Mouse (Mus musculus): Measurements from ENCODE around the gene Trim65.
"Not testable (repeated sequence)": the region's sequence is repeated elsewhere in the genome, so short reads cannot be mapped to it uniquely, and the experiment has no call there.

The Trim65 gene

DNA sequence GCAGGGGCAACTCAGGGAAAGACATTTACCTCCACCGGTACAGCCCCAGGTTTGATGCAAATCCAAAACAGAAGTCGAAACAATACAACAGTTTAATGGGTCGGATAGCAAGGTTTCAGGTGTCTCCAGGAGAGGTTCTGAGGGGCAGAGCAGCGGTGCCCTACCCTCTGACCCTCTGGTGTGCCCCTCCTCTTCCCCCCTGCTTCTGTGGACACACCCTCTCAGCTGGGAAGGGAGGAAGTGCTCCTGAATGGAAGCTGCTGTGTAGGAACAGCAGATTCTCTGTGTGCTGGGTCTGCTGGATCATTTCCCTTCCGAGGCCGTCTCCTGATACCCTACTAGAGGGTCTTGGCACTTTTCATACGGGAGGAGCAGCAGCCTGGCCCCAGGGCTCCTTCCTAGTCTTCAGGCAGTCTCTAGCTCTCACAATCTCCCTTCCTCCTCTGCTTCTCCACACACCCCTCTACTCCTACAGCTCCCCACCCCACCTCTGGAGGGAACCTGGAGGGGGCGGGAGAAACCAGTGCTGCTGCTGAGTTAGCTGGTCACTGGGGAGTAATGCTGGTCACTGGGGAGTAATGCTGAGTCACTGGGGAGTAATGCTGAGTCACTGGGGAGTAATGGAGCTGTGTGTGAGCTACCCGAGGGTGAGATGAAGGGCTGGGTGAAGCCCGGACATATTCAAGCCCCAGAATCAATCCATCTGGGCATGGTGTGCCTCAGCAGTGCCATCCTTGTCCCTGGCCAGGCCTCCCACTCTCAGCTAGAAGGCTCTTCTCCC is 11.5 kb upstream of the Trim65 start:
- in situ Hi-C loops (cut with MboI, MseI) = loop anchor here in 1 of 2 experiments (5.0 kb wide), 1 partner anchor 45 kb away; no protein-coding TSS in a partner anchor

DNA sequence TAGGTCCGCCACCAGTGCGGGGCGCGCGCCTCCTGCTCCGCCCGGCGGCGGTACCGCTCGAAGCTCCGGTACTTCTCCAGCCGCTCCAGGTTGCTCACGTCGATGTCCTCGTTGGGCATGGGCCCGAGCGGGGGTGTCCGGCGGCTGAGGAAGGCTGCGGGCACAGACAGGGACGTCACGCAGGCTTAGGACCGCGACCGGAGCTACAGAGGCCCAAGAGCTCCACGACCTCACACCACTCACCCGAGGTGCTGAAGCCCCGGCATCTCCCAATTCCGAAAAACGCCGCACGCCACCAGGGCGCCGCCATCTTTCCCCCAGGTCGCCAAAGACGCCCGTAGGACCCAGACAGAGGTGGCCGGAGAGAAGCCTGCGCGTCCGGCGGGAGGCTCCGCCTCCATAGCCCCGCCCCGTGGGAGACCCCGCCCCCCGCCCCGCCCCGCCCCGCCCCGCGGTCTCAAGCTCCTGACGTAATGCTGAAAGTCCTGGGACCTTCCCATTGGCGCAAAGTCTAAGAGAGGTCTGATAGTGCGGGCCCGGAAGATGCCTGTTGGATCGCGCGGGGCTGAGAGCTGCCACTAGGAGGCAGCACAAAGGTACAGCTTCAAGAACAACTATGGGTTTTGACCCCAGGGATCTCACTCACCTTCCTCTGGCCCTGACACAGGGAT is 7.7 kb upstream of the Trim65 start, which contains the start of gene Mrpl38:
Gene Mrpl38 (minus strand): TSS at position 401 of the 671 bp plus-strand sequence.
- in situ Hi-C loops (cut with MboI, MseI) = no loop called here

- in situ Hi-C loops (cut with MboI, MseI) = no loop called here
Observed at GRCm38 (mm10) chr11:116138096-116138467, 7.2 kb upstream of the Trim65 start.

DNA sequence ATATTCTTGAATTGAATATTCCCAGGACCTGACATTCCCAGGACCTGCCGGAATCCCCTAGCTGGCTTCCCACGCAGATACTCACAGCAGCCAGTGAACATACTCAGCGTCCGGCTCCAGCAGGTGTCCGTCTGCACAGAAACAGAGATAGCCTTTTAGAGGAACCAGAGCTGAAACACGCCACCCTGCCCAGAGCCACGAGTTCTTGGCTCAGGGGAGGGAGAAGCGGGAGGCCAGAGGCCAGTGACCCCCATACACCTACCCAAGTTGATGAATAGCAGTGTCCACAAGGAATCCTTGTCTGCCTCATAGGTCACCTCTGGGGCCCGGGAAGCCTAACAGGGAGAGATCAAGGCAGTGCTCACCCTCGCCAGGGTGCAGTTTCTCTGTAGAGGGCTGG is 3.2 kb upstream of the Trim65 start:
- in situ Hi-C loops (cut with MboI, MseI) = loop anchor here in 1 of 2 experiments (5.0 kb wide), 1 partner anchor 42 kb away; no protein-coding TSS in a partner anchor

DNA sequence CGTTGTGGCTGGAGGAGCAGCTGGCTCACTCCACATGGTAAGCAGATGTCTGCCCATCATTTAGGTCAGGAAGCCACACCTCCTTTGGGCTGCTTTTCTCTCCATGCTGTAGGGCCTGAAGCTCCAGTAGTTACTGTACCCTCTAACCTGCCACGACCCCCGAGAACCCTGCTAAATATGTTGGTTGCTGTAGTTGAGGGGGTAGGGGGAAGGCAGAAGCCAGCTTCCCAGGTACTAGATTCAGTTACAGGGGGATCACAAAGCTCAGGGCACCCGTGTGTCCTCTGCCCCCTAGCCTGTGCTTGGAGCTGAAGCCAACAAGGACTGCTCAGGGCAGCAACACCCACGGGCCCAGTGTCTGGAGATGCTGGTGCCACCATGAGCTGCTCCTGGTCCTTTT is 2.6 kb upstream of the Trim65 start:
- in situ Hi-C loops (cut with MboI, MseI) = loop anchor here in 1 of 2 experiments (5.0 kb wide), 1 partner anchor 41 kb away; no protein-coding TSS in a partner anchor

GRCm38 (mm10) chr11:116132366-116133333 is 1.7 kb upstream of the Trim65 start:
- in situ Hi-C loops (cut with MboI, MseI) = loop anchor here in 1 of 2 experiments (5.0 kb wide), 1 partner anchor 40 kb away; no protein-coding TSS in a partner anchor

DNA sequence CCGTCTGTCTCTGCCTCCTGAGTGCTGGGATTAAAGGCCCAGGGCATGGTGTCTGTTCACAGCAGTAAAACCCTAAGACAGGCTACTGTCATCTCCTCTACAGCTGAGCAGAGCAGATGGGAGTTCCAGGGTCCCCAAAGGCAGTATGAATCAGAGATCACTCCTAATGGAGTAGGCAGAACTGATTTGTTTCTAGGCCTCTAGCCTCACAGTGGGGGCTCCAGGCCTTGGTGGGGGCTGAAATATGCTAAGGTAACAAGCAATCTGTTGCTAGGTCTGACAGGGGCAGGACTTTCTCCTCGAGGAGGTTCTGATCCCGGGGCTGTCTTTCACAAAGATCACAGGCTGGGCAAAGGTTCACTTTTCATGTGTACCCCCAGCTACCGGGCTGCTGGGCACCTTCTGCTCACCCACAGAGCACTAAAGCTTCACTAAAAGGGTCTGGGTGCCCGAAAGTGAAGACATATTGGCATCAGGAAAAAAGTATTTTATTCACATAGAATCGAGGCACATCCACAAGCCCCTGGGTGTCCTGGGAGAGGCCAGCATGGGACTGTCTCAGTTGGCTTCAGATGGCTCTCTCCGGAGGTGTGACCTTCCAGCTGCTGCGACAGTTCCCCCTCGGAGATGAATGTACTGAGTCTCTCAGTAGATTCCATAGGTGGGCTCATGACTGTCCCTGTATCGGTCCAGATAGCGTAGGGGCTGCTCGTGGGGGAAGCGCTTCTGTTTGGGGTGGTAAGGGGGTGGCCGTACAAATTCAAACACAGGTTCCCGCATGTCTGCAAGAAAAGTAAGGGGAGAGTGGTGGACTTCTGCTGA is 632 bp upstream of the Trim65 start:
- in situ Hi-C loops (cut with MboI, MseI) = loop anchor here in 1 of 2 experiments (5.0 kb wide), 1 partner anchor 39 kb away; no protein-coding TSS in a partner anchor

- in situ Hi-C loops (cut with MboI, MseI) = loop anchor here in 1 of 2 experiments (5.0 kb wide), 1 partner anchor 38 kb away; no protein-coding TSS in a partner anchor
Observed at GRCm38 (mm10) chr11:116129993-116130487, 888 bp downstream of the Trim65 start.

DNA sequence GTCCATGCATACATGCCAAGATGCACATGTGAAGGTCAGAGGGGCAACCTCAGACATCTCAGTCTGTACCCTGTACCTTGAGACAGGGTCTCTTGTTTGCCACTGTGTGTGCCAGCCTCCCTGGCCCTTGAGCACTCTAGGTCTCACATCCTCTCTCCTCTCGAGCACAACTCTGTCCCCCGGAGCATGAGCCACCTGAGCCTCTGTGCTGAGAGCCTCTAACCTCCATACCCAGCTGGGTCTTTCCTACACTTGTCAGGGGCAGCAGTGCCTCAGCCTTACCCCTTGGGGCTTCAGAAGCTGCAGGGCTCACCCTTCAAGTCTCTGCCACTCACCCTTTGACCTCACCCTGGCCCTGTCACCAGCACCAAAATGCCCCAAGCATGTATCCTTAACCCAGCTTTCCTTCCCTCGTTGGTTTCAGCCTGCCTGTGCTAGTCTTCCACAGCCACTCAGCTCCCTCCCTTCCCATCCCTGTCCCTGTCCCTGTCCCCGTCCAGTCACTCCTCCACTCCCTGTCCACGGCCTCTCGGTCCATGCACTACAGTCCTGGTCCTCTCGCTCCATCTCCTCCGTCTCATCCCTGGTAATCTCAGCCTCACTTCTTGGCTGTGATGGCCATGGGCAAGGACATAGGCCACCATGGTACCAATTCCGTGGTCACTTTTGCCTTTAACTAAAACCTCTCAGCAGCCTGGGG is 1.7 kb downstream of the Trim65 start:
- in situ Hi-C loops (cut with MboI, MseI) = no loop called here

GRCm38 (mm10) chr11:116127986-116128385 is 2.9 kb downstream of the Trim65 start:
- in situ Hi-C loops (cut with MboI, MseI) = no loop called here

DNA sequence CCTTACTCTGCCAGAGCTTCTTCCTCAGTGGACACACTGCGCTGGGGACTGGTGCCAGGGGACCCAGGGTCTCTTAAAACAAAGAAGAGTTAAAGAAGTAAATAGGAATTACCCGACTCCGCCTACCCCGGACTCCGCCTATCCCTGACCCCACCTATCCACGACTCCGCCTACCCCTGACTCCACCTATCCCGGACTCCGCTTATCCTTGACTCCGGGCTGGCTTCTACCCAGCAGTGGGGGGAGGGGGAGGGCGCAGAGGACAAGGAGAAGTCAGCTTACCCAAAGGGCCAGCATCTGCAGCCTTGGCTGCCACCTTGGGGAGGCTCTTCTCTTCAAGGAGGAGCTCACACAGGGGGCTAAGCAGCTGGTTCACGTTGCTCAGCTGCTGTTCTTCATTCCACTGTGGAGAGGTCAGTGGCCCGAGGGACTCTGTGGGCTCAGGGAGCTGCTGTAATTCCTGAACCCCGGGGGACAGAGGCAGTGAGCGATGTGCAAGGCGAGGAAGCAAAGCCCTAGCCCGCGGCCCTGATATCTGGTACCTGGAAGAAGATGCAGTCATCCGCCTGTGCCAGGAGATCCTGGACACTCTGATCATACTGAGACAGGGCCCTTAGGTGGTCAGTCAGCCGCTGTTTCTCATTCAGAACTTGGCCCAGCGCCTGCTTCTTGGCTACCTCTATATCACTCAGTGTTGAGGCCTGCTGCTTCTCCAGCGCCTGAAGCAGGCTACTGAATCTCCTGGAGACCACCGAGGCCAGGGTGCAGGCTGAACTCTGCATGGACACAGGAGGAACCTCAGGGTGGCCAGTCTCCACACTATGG is 3.6 kb downstream of the Trim65 start, which contains the start of gene Trim47:
Gene Trim47 (minus strand): TSS at position 55 of the 825 bp plus-strand sequence.
- in situ Hi-C loops (cut with MboI, MseI) = no loop called here

DNA sequence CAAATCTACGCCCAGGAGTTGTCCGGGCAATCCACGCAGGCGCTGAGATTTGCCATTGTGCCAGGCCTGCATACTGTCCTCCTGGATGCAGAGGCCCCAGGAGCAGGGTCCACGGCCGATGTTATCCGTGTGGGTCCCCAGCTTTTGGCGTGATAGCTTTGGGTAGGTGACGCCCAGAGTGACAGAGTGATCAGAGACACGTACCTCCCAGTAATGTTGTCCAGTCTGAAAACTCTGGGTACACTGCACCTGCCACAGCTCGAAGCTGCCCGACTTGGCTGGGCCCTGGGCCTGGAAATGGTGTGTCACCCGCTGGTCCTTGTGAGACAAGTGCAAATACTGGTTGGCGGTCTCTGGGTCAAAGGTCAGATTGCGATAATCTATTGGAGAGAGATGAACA is 4.7 kb downstream of the Trim65 start:
- in situ Hi-C loops (cut with MboI, MseI) = no loop called here

- in situ Hi-C loops (cut with MboI, MseI) = not testable (repeated sequence)
Observed at GRCm38 (mm10) chr11:116121731-116122245, 9.1 kb downstream of the Trim65 start.

DNA sequence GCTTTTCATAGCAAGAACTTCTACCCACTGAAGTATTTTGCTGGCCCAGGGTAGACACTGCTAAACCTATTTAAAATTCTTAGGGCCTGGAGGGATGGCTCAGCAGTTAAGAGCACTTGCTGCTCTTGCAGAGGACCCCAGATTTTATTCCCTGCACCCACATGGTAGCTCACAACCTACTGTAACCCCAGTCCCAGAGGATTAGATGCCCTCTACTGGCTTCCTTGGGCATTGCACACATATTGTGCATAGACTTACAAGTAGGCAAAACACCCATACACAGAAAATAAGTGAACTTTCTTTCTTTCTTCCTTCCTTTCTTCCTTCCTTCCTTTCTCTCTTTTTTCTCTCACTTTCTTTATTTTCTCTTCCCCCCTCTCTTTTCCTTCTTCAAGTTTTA is 13.1 kb downstream of the Trim65 start:
- in situ Hi-C loops (cut with MboI, MseI) = no loop called here

DNA sequence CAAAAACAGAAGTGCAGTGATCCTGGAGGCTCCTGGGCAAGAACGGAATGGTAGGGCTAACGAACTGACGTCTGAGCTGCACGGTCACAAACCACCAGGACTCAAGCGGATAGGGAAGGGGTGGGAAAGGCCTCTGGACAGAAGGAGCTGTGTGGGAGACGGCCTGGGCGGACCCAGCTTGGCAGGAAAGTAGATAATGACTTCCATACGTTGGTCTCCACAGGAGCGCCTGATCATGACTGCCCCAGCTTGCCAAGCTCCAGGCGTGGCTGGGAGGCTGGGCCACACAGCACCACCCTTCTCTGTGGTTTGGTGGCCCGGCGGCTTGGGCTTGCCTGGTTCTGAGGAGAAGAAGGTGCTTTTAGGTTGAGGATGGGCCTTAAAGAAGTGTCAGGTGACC is 13.7 kb downstream of the Trim65 start:
- in situ Hi-C loops (cut with MboI, MseI) = no loop called here

- in situ Hi-C loops (cut with MboI, MseI) = no loop called here
Observed at GRCm38 (mm10) chr11:116111611-116112203, 19.2 kb downstream of the Trim65 start.

GRCm38 (mm10) chr11:116111067-116111466 is 19.9 kb downstream of the Trim65 start:
- in situ Hi-C loops (cut with MboI, MseI) = no loop called here

GRCm38 (mm10) chr11:116110540-116110939 is 20.4 kb downstream of the Trim65 start:
- in situ Hi-C loops (cut with MboI, MseI) = no loop called here

Data from T-helper 17 cell (primary cell).